Mouse (Mus musculus) A20 (cell line): ENCODE data around the gene Akap17b.

Source experiments
- DNase-seq: peaks from one replicate; pipeline ENCODE4 v3.0.0-alpha.2; 2011; ENCODE audit warnings: low read depth, low spot score

Akap17b gene

DNA sequence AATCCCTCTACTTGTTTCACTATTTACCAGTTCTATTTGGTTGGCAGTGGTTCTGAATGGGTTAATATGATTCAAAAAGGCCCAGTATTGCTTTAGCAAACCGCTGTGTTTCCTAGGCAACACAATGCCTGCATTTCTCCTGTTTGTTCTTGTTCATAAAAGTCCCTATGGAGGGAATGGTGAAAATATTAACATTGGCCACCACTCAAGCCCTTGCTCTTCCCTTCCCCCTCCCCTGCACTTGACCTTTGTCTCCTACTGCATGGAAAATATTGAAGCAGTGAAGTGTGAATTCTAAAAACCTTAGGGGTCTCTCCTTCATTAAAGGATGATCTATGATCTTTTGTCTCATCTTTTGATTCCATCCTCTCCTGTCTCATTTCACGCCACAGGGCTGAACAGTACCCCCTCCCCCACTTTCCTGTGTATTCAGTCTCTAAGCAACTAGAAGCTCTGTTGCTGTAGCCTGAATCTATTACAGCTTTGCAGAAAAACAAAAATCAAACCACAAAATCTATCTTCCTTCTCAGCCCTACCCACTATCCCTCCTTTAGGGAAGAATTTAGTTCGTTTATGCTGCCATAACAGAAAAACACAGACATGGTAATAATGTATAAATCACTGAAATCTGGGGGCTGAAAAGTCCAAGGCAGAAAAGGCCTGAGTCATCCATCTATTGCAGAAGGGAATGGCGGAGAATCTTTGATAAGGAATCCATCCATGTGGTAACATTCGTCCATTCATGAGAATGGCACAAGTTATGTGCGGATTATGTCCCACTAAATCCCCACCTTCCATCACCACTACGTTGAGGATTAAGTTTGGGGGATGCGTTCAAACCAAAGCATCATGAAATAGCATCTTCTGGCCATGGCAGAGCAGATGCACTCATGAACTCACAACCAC is 57.6 kb downstream of the Akap17b start:
- no peak for DNase-seq

- no peak for DNase-seq
Observed at GRCm38 (mm10) chrX:36586629-36587303, 58.4 kb downstream of the Akap17b start.

- DNase-seq, result no peak
Observed at GRCm38 (mm10) chrX:36562079-36562478, 83.1 kb downstream of the Akap17b start.

- peak; percentile 61 for DNase-seq
Observed at GRCm38 (mm10) chrX:36561650-36562049, 83.5 kb downstream of the Akap17b start.

DNA sequence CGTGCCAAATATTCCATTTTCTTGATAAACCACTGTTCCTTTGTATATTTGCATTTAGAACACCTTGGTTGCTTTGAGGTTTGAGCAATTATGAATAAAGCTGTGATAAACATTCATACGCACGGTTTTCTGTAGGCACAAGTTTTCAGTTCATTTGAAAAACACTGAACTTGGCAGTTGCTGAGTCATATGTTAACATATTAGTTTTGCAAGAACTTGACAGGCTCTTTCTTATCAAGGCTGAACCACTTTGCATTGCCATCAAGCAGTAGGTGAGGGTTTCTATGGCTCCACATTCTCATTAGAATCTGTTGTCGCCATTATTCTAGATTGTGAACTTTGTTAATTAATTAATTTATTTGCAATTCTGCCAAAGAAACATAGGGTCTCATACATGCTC is 85.0 kb downstream of the Akap17b start:
- DNase-seq, result no peak
